Mouse (Mus musculus) MN1 (cell line): Measurements from ENCODE around the gene Gm20481.
"Not testable (repeated sequence)": the region's sequence is repeated elsewhere in the genome, so short reads cannot be mapped to it uniquely, and the experiment has no call there.

Experiments used
- DNase-seq: peaks from one replicate; pipeline ENCODE4 v3.0.0-alpha.2; 2016; ENCODE audit warnings: low spot score

Gm20481 gene

GRCm38 (mm10) chr17:34951636-34952377 lies 17.9 kb upstream of the Gm20481 start:
- DNase-seq: peak; percentile 56

GRCm38 (mm10) chr17:34952378-34953040 lies 17.2 kb upstream of the Gm20481 start:
- peak; percentile 85 for DNase-seq

- DNase-seq: no peak
These were observed 16.5 kb upstream of the Gm20481 start for GRCm38 (mm10) chr17:34953258-34953657.

- no peak for DNase-seq
These were observed 15.8 kb upstream of the Gm20481 start for GRCm38 (mm10) chr17:34953904-34954303.

- DNase-seq: no peak
These were observed 14.9 kb upstream of the Gm20481 start for GRCm38 (mm10) chr17:34954831-34955230.

- DNase-seq: no peak
These were observed 13.8 kb upstream of the Gm20481 start for GRCm38 (mm10) chr17:34955884-34956283.

- peak; percentile 34 for DNase-seq
These were observed 13.4 kb upstream of the Gm20481 start for GRCm38 (mm10) chr17:34956340-34956739.

- DNase-seq: not testable (repeated sequence)
These were observed 12.4 kb upstream of the Gm20481 start for GRCm38 (mm10) chr17:34957291-34957690.

GRCm38 (mm10) chr17:34957966-34958365 lies 11.7 kb upstream of the Gm20481 start:
- DNase-seq: not testable (repeated sequence)

- DNase-seq: not testable (repeated sequence)
These were observed 11.0 kb upstream of the Gm20481 start for GRCm38 (mm10) chr17:34958734-34959129.

GRCm38 (mm10) chr17:34959130-34959778 lies 10.5 kb upstream of the Gm20481 start, which contains the start of gene Hspa1b:
TSS of gene Hspa1b (minus strand) at chr17:34959238.
- DNase-seq: not testable (repeated sequence)

- no peak for DNase-seq
These were observed 9.7 kb upstream of the Gm20481 start for GRCm38 (mm10) chr17:34959881-34960515.

GRCm38 (mm10) chr17:34960702-34961493 lies 8.8 kb upstream of the Gm20481 start:
- DNase-seq: no peak

GRCm38 (mm10) chr17:34962125-34962524 lies 7.6 kb upstream of the Gm20481 start:
- no peak for DNase-seq

- DNase-seq: no peak
These were observed 6.9 kb upstream of the Gm20481 start for GRCm38 (mm10) chr17:34962841-34963240.

GRCm38 (mm10) chr17:34964640-34965049 lies 5.1 kb upstream of the Gm20481 start:
- peak; percentile 52 for DNase-seq

GRCm38 (mm10) chr17:34965627-34966026 lies 4.1 kb upstream of the Gm20481 start:
- DNase-seq: peak; percentile 51

- not testable (repeated sequence) for DNase-seq
These were observed 1.1 kb downstream of the Gm20481 start for GRCm38 (mm10) chr17:34970850-34971249.

GRCm38 (mm10) chr17:34971694-34972068 lies 2.0 kb downstream of the Gm20481 start:
- not testable (repeated sequence) for DNase-seq

GRCm38 (mm10) chr17:34972069-34972749 lies 2.5 kb downstream of the Gm20481 start, which contains the start of the genes Hspa1a and Hspa1l:
TSS of gene Hspa1a (minus strand) at chr17:34972156.
TSS of gene Hspa1l (plus strand) at chr17:34972703.
- not testable (repeated sequence) for DNase-seq
